Mouse (Mus musculus) brain, embryonic 18.5 days (tissue): ENCODE results near the gene Srek1.

ENCODE experiments used
- DNase-seq: peaks from one replicate; pipeline ENCODE4 v3.0.0-alpha.2; 2012; ENCODE audit warnings: low read depth, low spot score

The Srek1 gene

GRCm38 (mm10) chr13:103726872-103727271 is 47.5 kb downstream of the Srek1 start:
- no peak for DNase-seq

- DNase-seq: no peak
Measured at GRCm38 (mm10) chr13:103711406-103712025, 62.9 kb downstream of the Srek1 start.

GRCm38 (mm10) chr13:103710359-103710781 is 64.0 kb downstream of the Srek1 start:
- DNase-seq: no peak

DNA sequence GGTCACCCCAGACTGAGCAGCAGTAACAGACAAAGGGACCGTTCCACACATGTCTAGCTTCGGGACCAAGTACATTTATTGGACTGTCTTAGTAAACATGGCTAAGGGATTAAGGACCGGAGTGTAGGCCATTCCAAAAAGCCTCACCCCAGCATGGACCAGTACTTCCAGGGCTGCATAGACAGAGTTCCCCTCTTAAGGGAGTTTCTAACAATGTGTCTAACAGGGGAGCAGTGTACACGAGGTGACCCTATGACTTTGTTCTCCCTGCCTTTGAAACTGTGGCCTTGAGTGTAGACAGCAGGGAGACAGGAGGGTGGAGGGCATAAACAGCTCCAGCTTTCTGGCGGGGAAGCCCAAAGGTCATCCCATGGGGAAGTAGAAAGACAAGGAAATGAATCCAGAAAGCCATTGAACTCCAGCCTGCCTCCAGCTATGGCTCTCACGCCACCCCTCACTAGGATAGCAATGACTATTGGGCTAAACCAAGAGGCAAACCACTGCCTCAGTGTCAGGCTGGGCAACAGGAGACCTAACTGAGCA is 68.9 kb downstream of the Srek1 start:
- DNase-seq: no peak

DNA sequence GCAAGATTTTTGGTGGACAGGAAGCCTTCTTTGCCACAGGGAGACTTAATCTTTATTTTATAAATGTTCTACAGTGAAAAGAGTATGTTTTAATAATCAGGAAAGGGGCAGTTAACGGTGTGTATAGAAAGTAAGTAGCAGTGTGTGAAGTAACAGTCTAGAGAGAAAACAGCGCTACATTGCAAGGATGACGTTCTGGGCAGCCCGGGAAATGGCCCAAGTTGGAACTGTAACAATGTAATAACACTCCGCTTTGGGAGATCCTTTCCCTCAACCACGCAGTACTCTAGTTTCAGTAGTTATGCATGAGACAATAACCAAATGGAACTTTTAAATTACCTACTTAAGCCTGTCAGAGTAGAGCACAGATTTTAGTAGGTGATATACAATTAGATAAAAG is 70.6 kb downstream of the Srek1 start:
- DNase-seq: no peak

- peak; percentile 34 for DNase-seq
Measured at GRCm38 (mm10) chr13:103703386-103703785, 71.0 kb downstream of the Srek1 start.

DNA sequence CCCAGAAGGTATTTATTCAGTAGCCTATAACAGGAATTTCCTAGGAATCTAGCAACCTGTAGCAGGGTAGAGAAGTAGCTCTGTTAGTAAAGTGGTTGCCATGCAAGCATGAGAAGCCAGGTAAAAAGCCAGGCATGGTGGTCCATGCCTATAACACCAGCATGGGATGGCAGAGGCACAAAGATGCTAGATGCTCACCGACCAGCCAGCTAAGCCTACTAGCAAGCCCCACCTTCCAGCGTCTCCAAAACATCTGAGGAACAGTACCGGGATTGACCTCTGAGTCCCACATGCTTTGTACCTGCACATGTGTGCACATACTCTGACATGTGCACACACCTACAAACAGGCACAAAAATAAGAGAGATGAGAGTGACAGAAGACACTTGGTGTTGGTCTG is 72.1 kb downstream of the Srek1 start:
- DNase-seq: no peak

DNA sequence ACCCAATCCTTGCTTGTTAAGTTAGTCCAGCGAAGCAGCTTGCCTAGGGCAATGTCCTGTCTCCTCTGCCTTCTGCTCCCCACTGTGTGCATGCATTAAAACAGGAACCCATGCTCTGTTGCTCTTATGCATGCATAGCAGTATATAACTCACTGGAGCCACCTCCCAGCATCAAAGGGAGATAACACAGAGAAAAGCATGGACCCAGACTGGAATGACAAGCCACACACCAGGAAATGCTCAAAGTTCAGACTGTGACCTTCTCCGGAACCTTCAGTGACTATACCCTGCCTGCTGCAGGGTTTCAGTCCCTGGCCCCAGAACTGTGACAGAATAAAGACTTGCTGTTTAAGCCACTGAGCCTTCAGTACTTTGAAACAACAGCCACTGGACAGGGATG is 73.7 kb downstream of the Srek1 start:
- no peak for DNase-seq

- no peak for DNase-seq
Measured at GRCm38 (mm10) chr13:103697993-103698392, 76.4 kb downstream of the Srek1 start.

DNA sequence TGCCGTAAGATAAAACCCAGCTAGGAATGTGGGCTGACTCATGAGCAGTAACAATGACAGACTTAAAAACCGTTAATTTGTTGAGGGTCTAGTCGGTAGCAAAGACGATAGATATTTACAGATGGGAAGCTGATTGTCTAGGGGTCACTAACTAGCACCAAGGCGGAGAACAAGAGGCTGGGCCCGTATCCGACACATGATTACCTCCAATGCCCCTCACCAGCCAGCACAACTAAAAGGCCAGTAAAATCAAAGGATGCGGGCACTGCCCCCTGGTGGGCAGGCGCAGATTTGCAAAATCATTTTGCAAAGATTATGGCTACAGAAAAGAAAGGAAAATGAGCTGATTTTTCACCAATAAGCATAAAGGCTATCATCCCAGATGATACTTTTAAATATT is 78.2 kb downstream of the Srek1 start:
- DNase-seq: no peak

GRCm38 (mm10) chr13:103695456-103695855 is 79.0 kb downstream of the Srek1 start:
- no peak for DNase-seq
